Mouse (Mus musculus): ENCODE measurements around the gene Serpina11. TPM values are rescaled to one million over a fixed set of nuclear protein-coding genes. Genes with fewer than 3 reads are reported as not detected.
A peak's percentile ranks its signal among the peaks of the same experiment; 100 is the strongest.

Serpina11 gene
- not detected in 2 replicates for polyA plus RNA-seq (2015; fragmentation: Nextera tagmentation; extraction: Ambion mirVana)

DNA sequence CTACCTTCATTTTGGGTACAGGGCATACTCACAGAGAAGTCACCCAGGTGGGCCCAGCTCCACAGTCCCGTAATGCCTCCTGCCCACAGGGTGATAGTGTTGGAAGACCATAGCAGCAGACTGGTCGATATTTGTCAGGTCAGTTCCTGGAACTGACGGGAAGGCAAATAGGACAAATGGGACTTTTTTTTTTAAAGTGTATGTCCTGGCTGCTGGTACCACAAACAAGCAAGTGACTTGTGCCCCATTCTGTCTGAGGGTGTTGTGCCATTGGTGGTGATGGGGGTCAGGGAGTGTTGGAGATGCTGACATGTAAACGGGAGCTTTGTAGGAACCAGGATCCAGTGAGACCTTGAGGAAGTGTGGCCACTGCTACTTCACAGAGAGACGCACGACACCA lies at the start of gene Serpina11:
TSS of gene Serpina11 (minus strand) at position 101 of the 400 bp plus-strand sequence.
- H3K36me3 ChIP-seq (ENCODE audit: insufficient read depth, low read length) = no peaks in the 10 kb centered on the region
- H3K27ac ChIP-seq = no peak within 1 kb of the TSS
- no peak for TF ChIP-seq CTCF (IDR thresholded peaks at IDR 0.05; ENCODE audit: low read depth)
- ATAC-seq (replicated peaks; ENCODE audit: low FRiP score, low read depth) (no peak), DNase-seq (ENCODE audit: low spot score) (no peak)
- H3K9me3 ChIP-seq (replicated peaks; ENCODE audit: low read length) = no peaks in the 10 kb centered on the region
- no peak within 1 kb of the TSS for H3K4me2 ChIP-seq (ENCODE audit: low read length)
- WGBS = 88% methylated on average over 6 of the region's 6 CpGs
- no peak within 1 kb of the TSS for H3K9ac ChIP-seq (ENCODE audit: low read depth, low read length)
- H3K27me3 ChIP-seq (ENCODE audit: insufficient read depth, low read length) = no peaks in the 10 kb centered on the region
- no peaks in the 10 kb centered on the region for H3K4me1 ChIP-seq (replicated peaks; ENCODE audit: insufficient read depth, low read length)
- no peak within 1 kb of the TSS for H3K4me3 ChIP-seq (replicated peaks; ENCODE audit: low read depth, low read length)

DNA sequence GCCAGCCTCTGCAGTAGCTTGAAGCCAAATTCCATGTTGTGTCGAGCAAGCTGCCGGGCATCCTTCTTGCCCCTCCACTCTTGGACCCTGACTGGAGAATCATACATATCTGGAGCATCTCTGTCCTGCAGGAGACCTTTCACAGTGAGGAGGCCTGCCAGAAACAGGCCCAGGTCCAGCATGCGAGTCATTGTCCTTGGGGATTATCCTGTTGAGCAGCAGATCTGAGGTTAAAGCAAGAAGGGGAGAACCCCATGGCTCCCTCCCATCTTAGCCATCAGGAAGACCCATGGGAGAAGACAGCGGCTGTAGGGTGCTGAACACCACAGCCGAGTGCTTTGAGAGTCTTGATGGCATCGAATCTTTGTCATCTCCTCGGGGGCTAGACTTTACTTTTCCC lies 48.4 kb upstream of the Serpina11 start:
- 90% methylated on average over 7 of the region's 7 CpGs for WGBS
- H3K4me3 ChIP-seq (replicated peaks; ENCODE audit: low read depth, low read length) = no peak overlapping the region
- H3K9me3 ChIP-seq (replicated peaks; ENCODE audit: low read length) = no peaks in the 10 kb centered on the region
- DNase-seq (ENCODE audit: low spot score) (no peak), ATAC-seq (replicated peaks; ENCODE audit: low FRiP score, low read depth) (no peak)
- H3K4me1 ChIP-seq (replicated peaks; ENCODE audit: insufficient read depth, low read length) = no peaks in the 10 kb centered on the region
- no peak for TF ChIP-seq CTCF (IDR thresholded peaks at IDR 0.05; ENCODE audit: low read depth)
- H3K36me3 ChIP-seq (ENCODE audit: insufficient read depth, low read length) = no peaks in the 10 kb centered on the region
- H3K27me3 ChIP-seq (ENCODE audit: insufficient read depth, low read length) = no peaks in the 10 kb centered on the region
- no peak overlapping the region for H3K27ac ChIP-seq
- H3K9ac ChIP-seq (ENCODE audit: low read depth, low read length) = no peak overlapping the region
- H3K4me2 ChIP-seq (ENCODE audit: low read length) = no peak overlapping the region

- DNase-seq (ENCODE audit: low spot score) (no peak), ATAC-seq (replicated peaks; ENCODE audit: low FRiP score, low read depth) (no peak)
- no peak overlapping the region for H3K4me2 ChIP-seq (ENCODE audit: low read length)
- no peak overlapping the region for H3K27ac ChIP-seq
- H3K36me3 ChIP-seq (ENCODE audit: insufficient read depth, low read length) = no peaks in the 10 kb centered on the region
- no peak overlapping the region for H3K9ac ChIP-seq (ENCODE audit: low read depth, low read length)
- 93% methylated on average over 1 of the region's 1 CpGs for WGBS
- no peak for TF ChIP-seq CTCF (IDR thresholded peaks at IDR 0.05; ENCODE audit: low read depth)
- no peaks in the 10 kb centered on the region for H3K4me1 ChIP-seq (replicated peaks; ENCODE audit: insufficient read depth, low read length)
- H3K4me3 ChIP-seq (replicated peaks; ENCODE audit: low read depth, low read length) = no peak overlapping the region
- no peaks in the 10 kb centered on the region for H3K9me3 ChIP-seq (replicated peaks; ENCODE audit: low read length)
- H3K27me3 ChIP-seq (ENCODE audit: insufficient read depth, low read length) = no peaks in the 10 kb centered on the region
Observed at GRCm38 (mm10) chr12:104033752-104034151, 44.0 kb upstream of the Serpina11 start.

- peak; percentile 24 for DNase-seq (ENCODE audit: low spot score)
- ATAC-seq (replicated peaks; ENCODE audit: low FRiP score, low read depth) = no peak
- WGBS = 43% methylated on average over 8 of the region's 8 CpGs
Observed at GRCm38 (mm10) chr12:104029986-104030385, 40.2 kb upstream of the Serpina11 start.

DNA sequence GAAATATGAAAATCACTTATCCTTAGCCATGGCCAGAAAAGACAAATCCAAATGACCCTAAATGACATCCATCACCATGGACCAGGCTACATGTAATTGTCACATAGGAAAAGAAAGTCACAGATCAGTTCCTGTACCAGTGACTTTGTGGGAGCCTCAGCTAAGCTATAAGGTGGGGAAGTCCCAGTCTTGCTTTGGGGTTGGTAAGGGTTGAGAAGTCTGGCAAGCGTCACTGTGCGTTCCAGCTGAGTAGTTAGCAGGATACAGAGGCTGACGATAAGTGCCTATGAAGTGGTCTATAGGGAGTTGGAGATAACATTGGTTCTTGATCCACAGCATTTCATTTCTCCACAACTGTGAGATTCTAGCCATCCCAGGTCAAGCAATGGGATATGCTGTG lies 25.5 kb upstream of the Serpina11 start:
- Histone ChIP-seq H3K4me2 (ENCODE audit: low read length) (no peak overlapping the region), H3K9ac (ENCODE audit: low read depth, low read length) (no peak overlapping the region), H3K4me1 (replicated peaks; ENCODE audit: insufficient read depth, low read length) (no peaks in the 10 kb centered on the region), H3K9me3 (replicated peaks; ENCODE audit: low read length) (0 out of 2 replicates have a peak, but pooled peaks cover 3% of the 10 kb centered on the region), H3K27ac (no peak overlapping the region), H3K27me3 (ENCODE audit: insufficient read depth, low read length) (no peaks in the 10 kb centered on the region), H3K36me3 (ENCODE audit: insufficient read depth, low read length) (no peaks in the 10 kb centered on the region), H3K4me3 (replicated peaks; ENCODE audit: low read depth, low read length) (no peak overlapping the region)
- 52% methylated on average over 3 of the region's 3 CpGs for WGBS
- no peak for TF ChIP-seq CTCF (IDR thresholded peaks at IDR 0.05; ENCODE audit: low read depth)
- ATAC-seq (replicated peaks; ENCODE audit: low FRiP score, low read depth) (no peak), DNase-seq (ENCODE audit: low spot score) (no peak)

More at GRCm38 (mm10) chr12:104029986-104030385, 40.2 kb upstream of the Serpina11 start:
- H3K4me2 ChIP-seq (ENCODE audit: low read length) = no peak overlapping the region
- H3K9ac ChIP-seq (ENCODE audit: low read depth, low read length) = no peak overlapping the region
- no peaks in the 10 kb centered on the region for H3K36me3 ChIP-seq (ENCODE audit: insufficient read depth, low read length)
- no peaks in the 10 kb centered on the region for H3K9me3 ChIP-seq (replicated peaks; ENCODE audit: low read length)
- peak; percentile 69 for TF ChIP-seq CTCF (IDR thresholded peaks at IDR 0.05; ENCODE audit: low read depth)
- H3K4me3 ChIP-seq (replicated peaks; ENCODE audit: low read depth, low read length) = no peak overlapping the region
- no peaks in the 10 kb centered on the region for H3K4me1 ChIP-seq (replicated peaks; ENCODE audit: insufficient read depth, low read length)
- no peak overlapping the region for H3K27ac ChIP-seq
- no peaks in the 10 kb centered on the region for H3K27me3 ChIP-seq (ENCODE audit: insufficient read depth, low read length)

DNA sequence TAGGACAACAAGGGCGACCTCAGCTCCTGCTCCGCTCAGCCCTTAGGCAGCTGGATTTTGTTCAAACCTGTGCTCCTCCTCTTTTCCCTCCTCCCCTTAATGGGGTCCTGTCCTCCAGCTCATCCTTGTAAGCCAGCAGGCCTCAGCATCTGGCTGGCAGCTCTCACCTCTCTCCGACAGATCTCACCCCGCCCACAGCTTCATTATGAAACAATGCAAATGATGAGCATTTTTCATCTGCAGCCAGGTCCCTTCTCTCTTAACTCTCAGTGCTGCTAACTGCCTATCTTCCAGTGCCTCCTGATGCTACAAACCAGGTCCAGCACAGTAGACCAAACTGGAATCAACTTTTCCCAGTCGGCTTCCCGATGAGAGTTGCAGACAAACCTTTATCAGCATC lies 23.9 kb upstream of the Serpina11 start, which contains the start of gene Serpina9:
TSS of gene Serpina9 (minus strand) at position 136 of the 400 bp plus-strand sequence.
- Histone ChIP-seq H3K4me2 (ENCODE audit: low read length) (no peak within 1 kb of the TSS), H3K9ac (ENCODE audit: low read depth, low read length) (no peak within 1 kb of the TSS), H3K9me3 (replicated peaks; ENCODE audit: low read length) (0 out of 2 replicates have a peak, but pooled peaks cover 3% of the 10 kb centered on the region), H3K4me1 (replicated peaks; ENCODE audit: insufficient read depth, low read length) (no peaks in the 10 kb centered on the region), H3K27me3 (ENCODE audit: insufficient read depth, low read length) (no peaks in the 10 kb centered on the region), H3K27ac (no peak within 1 kb of the TSS), H3K36me3 (ENCODE audit: insufficient read depth, low read length) (no peaks in the 10 kb centered on the region), H3K4me3 (replicated peaks; ENCODE audit: low read depth, low read length) (no peak within 1 kb of the TSS)
- DNase-seq (ENCODE audit: low spot score) = no peak
- no peak for ATAC-seq (replicated peaks; ENCODE audit: low FRiP score, low read depth)
- TF ChIP-seq CTCF (IDR thresholded peaks at IDR 0.05; ENCODE audit: low read depth) = no peak
- WGBS = 81% methylated on average over 6 of the region's 6 CpGs

DNA sequence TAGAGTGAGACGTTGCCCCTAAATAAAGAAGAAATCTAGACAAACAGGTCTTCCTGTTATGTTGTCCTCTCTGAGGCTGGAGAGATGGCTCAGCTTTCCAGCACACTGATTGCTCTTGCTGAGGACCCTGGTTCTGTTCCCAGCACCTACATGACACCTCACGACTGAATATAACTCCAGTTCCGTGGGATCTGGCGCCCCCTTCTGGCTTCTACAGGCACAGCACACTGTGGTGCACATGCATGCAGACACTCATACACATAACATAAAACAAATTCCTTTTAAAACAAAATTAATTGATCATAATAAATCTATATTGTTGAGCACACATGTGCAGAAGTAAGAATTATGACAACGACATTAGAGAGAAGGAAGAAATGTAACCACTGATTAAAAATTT lies 14.9 kb upstream of the Serpina11 start:
- 77% methylated on average over 5 of the region's 5 CpGs for WGBS
- H3K9ac ChIP-seq (ENCODE audit: low read depth, low read length) = no peak overlapping the region

More for the DNA sequence above, 14.9 kb upstream of the Serpina11 start:
- no peaks in the 10 kb centered on the region; the same call in 1 of the 2 replicates for H3K9me3 ChIP-seq (replicated peaks; ENCODE audit: low read length)
- no peak for TF ChIP-seq CTCF (IDR thresholded peaks at IDR 0.05; ENCODE audit: low read depth)
- no peak overlapping the region for H3K4me3 ChIP-seq (replicated peaks; ENCODE audit: low read depth, low read length)
- no peak overlapping the region for H3K4me2 ChIP-seq (ENCODE audit: low read length)
- DNase-seq (ENCODE audit: low spot score) (no peak), ATAC-seq (replicated peaks; ENCODE audit: low FRiP score, low read depth) (no peak)
- no peaks in the 10 kb centered on the region for H3K36me3 ChIP-seq (ENCODE audit: insufficient read depth, low read length)
- H3K27ac ChIP-seq = no peak overlapping the region
- 0 out of 2 replicates have a peak, but pooled peaks cover 3% of the 10 kb centered on the region for H3K4me1 ChIP-seq (replicated peaks; ENCODE audit: insufficient read depth, low read length)
- no peaks in the 10 kb centered on the region for H3K27me3 ChIP-seq (ENCODE audit: insufficient read depth, low read length)

All from kidney, postnatal 0 days (tissue).